Mouse (Mus musculus): ENCODE results near the gene Smbd1. TPM values are rescaled to one million over a fixed set of nuclear protein-coding genes. Genes with fewer than 3 reads are reported as not detected.

Gene Smbd1
- polyA plus RNA-seq, 1 experiment from 2014 or later: not detected

GRCm38 (mm10) chr16:32778956-32779355 is 31.3 kb downstream of the Smbd1 start:
- Histone ChIP-seq H3K9ac (no peak overlapping the region), H3K4me1 (no peaks in the 10 kb centered on the region), H3K27me3 (no peaks in the 10 kb centered on the region), H3K27ac (no peak overlapping the region), H3K36me3 (no peaks in the 10 kb centered on the region), H3K4me3 (no peak overlapping the region), H3K9me3 (no peaks in the 10 kb centered on the region), H3K4me2 (no peak overlapping the region)
- no peak for ATAC-seq (ENCODE audit: insufficient number of reproducible peaks, low FRiP score, low TSS enrichment, low read depth)
- 68% methylated on average over 8 of the region's 8 CpGs for WGBS

- Histone ChIP-seq H3K4me1 (no peaks in the 10 kb centered on the region), H3K9ac (no peak overlapping the region), H3K9me3 (no peaks in the 10 kb centered on the region), H3K27me3 (no peaks in the 10 kb centered on the region), H3K27ac (no peak overlapping the region), H3K4me3 (no peak overlapping the region), H3K4me2 (no peak overlapping the region), H3K36me3 (no peaks in the 10 kb centered on the region)
- WGBS: 68% methylated on average over 10 of the region's 10 CpGs
- ATAC-seq (ENCODE audit: insufficient number of reproducible peaks, low FRiP score, low TSS enrichment, low read depth): no peak
Observed at GRCm38 (mm10) chr16:32776676-32777075, 33.6 kb downstream of the Smbd1 start.

GRCm38 (mm10) chr16:32766904-32767303 is 43.4 kb downstream of the Smbd1 start:
- no peak for ATAC-seq (ENCODE audit: insufficient number of reproducible peaks, low FRiP score, low TSS enrichment, low read depth)
- H3K27me3 ChIP-seq: no peaks in the 10 kb centered on the region
- H3K9me3 ChIP-seq: no peaks in the 10 kb centered on the region
- H3K36me3 ChIP-seq: no peaks in the 10 kb centered on the region
- WGBS: 90% methylated on average over 7 of the region's 7 CpGs
- no peak overlapping the region for H3K27ac ChIP-seq
- H3K4me1 ChIP-seq: no peaks in the 10 kb centered on the region
- H3K4me3 ChIP-seq: no peak overlapping the region
- H3K9ac ChIP-seq: no peak overlapping the region
- H3K4me2 ChIP-seq: no peak overlapping the region

- H3K36me3 ChIP-seq: no peaks in the 10 kb centered on the region
- no peak overlapping the region for H3K4me2 ChIP-seq
- no peaks in the 10 kb centered on the region for H3K4me1 ChIP-seq
- WGBS: 73% methylated on average over 6 of the region's 6 CpGs
- H3K27ac ChIP-seq: no peak overlapping the region
- no peak overlapping the region for H3K9ac ChIP-seq
- no peak overlapping the region for H3K4me3 ChIP-seq
- no peaks in the 10 kb centered on the region for H3K27me3 ChIP-seq
- ATAC-seq (ENCODE audit: insufficient number of reproducible peaks, low FRiP score, low TSS enrichment, low read depth): no peak
- H3K9me3 ChIP-seq: no peaks in the 10 kb centered on the region
Observed at GRCm38 (mm10) chr16:32764961-32765360, 45.3 kb downstream of the Smbd1 start.

- 88% methylated on average over 2 of the region's 2 CpGs for WGBS
- H3K9me3 ChIP-seq: no peaks in the 10 kb centered on the region
- H3K27me3 ChIP-seq: no peaks in the 10 kb centered on the region
- no peaks in the 10 kb centered on the region for H3K36me3 ChIP-seq
- no peak overlapping the region for H3K4me3 ChIP-seq
- H3K4me2 ChIP-seq: no peak overlapping the region
- no peaks in the 10 kb centered on the region for H3K4me1 ChIP-seq
- no peak overlapping the region for H3K9ac ChIP-seq
- H3K27ac ChIP-seq: no peak overlapping the region
- no peak for ATAC-seq (ENCODE audit: insufficient number of reproducible peaks, low FRiP score, low TSS enrichment, low read depth)
Observed at GRCm38 (mm10) chr16:32764550-32764949, 45.7 kb downstream of the Smbd1 start.

Other genes with a start within 250 kb of the Smbd1 start
- 24.9 and 28.0 TPM in 2 replicates for gene Tfrc, start 201.6 kb downstream of the Smbd1 start, polyA plus RNA-seq (2015; fragmentation: Nextera tagmentation; extraction: Ambion mirVana)
- 13.9 and 14.5 TPM in 2 replicates for gene Tnk2, start 166.6 kb downstream of the Smbd1 start, polyA plus RNA-seq (2015; fragmentation: Nextera tagmentation; extraction: Ambion mirVana)
- gene Muc4, start 74.6 kb downstream of the Smbd1 start, polyA plus RNA-seq (2015; fragmentation: Nextera tagmentation; extraction: Ambion mirVana): not detected in 2 replicates
- 0.15 TPM in 1 of 2 replicates, not detected in the other for gene Muc20, start 13.0 kb downstream of the Smbd1 start, polyA plus RNA-seq (2015; fragmentation: Nextera tagmentation; extraction: Ambion mirVana)
- gene Fyttd1, start 67.0 kb upstream of the Smbd1 start, polyA plus RNA-seq (2015; fragmentation: Nextera tagmentation; extraction: Ambion mirVana): 102 TPM in 2 replicates
- 22.7 and 24.2 TPM in 2 replicates for gene Rubcn, start 67.3 kb upstream of the Smbd1 start, polyA plus RNA-seq (2015; fragmentation: Nextera tagmentation; extraction: Ambion mirVana)
- gene Lrch3, start 103.6 kb upstream of the Smbd1 start, polyA plus RNA-seq (2015; fragmentation: Nextera tagmentation; extraction: Ambion mirVana): 23.1 TPM in 2 replicates
- 1.6 and 2.0 TPM in 2 replicates for gene Iqcg, start 245.7 kb upstream of the Smbd1 start, polyA plus RNA-seq (2015; fragmentation: Nextera tagmentation; extraction: Ambion mirVana)
- gene Rpl35a, start 246.0 kb upstream of the Smbd1 start, polyA plus RNA-seq (2015; fragmentation: Nextera tagmentation; extraction: Ambion mirVana): 774 and 915 TPM in 2 replicates

Data from limb, embryonic 15.5 days (tissue).